Mouse (Mus musculus) forebrain, postnatal 0 days (tissue): ENCODE measurements around the gene Rreb1. TPM values are rescaled to one million over a fixed set of nuclear protein-coding genes. Genes with fewer than 3 reads are reported as not detected.

Experiments
- ATAC-seq: fragments of 200-750 bp; cut with Nextera tagmentation; 2 replicates; pipeline ENCODE4 v1.8.0; 2017; ENCODE audit warnings: mild to moderate bottlenecking, moderate library complexity
- DNase-seq: peaks from one replicate; pipeline ENCODE4 v3.0.0-alpha.2; 2015
- H3K27ac ChIP-seq: fragments of 300-500 bp; sonication (generic); 2 replicates; pipeline ENCODE4 v1.5.1; 2014; ENCODE audit warnings: low read depth, mild to moderate bottlenecking, antibody characterized with exemption, low read length, moderate library complexity, mixed read lengths
- H3K27me3 ChIP-seq: fragments of 300-500 bp; sonication (generic); 2 replicates; pipeline ENCODE4 v1.6.1; 2014; ENCODE audit warnings: mild to moderate bottlenecking, low read length, mixed read lengths; ENCODE audit not compliant: insufficient read depth
- H3K36me3 ChIP-seq: fragments of 300-500 bp; sonication (generic); 2 replicates; pipeline ENCODE4 v1.6.1; 2014; ENCODE audit warnings: mild to moderate bottlenecking, moderate library complexity; ENCODE audit not compliant: insufficient read depth
- H3K4me1 ChIP-seq: fragments of 300-500 bp; sonication (generic); 2 replicates; pipeline ENCODE4 v1.6.1; 2014; ENCODE audit warnings: antibody characterized with exemption; ENCODE audit not compliant: insufficient read depth
- H3K4me2 ChIP-seq: fragments of 300-500 bp; sonication (generic); 2 replicates; pipeline ENCODE4 v1.6.1; 2014; ENCODE audit warnings: low read depth, mild to moderate bottlenecking, moderate library complexity
- H3K4me3 ChIP-seq: fragments of 300-500 bp; sonication (generic); 2 replicates; pipeline ENCODE4 v1.5.1; 2014; ENCODE audit warnings: low read depth, low read length, mixed read lengths
- H3K9ac ChIP-seq: fragments of 300-500 bp; sonication (generic); 2 replicates; pipeline ENCODE4 v1.6.1; 2014; ENCODE audit warnings: mild to moderate bottlenecking
- H3K9me3 ChIP-seq: fragments of 300-500 bp; sonication (generic); 2 replicates; pipeline ENCODE4 v1.6.1; 2016; ENCODE audit warnings: low read length
- CTCF ChIP-seq: sonication (generic); IDR thresholded peaks from 2 replicates; pipeline ENCODE4 v1.5.1; 2016; ENCODE audit warnings: antibody characterized with exemption, control low read depth, low read depth
- WGBS: fragments of 180-500 bp; shearing (Covaris S2); extraction: QIAGEN DNeasy Blood & Tissue Kit; methylation state at CpG from one replicate; pipeline ENCODE4 v1.1.7; 2014; 5-methylcytosine and 5-hydroxymethylcytosine counted together
- polyA plus RNA-seq: library from polyadenylated mRNA; unstranded; fragments of >200 nt; fragmentation: Nextera tagmentation; extraction: Ambion mirVana; gene quantifications from 2 replicates; pipeline ENCODE4 v1.2.1, GENCODE M21; 2015
- total RNA-seq: library from RNA; depleted of rRNA; stranded (reverse); fragments of >200 nt; gene quantifications from 2 replicates; pipeline ENCODE4 v1.2.3, GENCODE M21; 2014

The Rreb1 gene
- total and polyA plus RNA-seq, 2 experiments from 2014 or later, result 1.6 to 4.9 TPM

- 79% methylated on average over 3 of the region's 3 CpGs for WGBS
- TF ChIP-seq CTCF, result no peak
- Histone ChIP-seq H3K4me3 (no peak overlapping the region), H3K9ac (no peak overlapping the region), H3K4me2 (no peak overlapping the region), H3K27me3 (no peaks in the 10 kb centered on the region), H3K4me1 (no peaks in the 10 kb centered on the region), H3K9me3 (no peaks in the 10 kb centered on the region), H3K27ac (no peak overlapping the region), H3K36me3 (no peaks in the 10 kb centered on the region)
- ATAC-seq, result no peak
- no peak for DNase-seq
These were observed 67.0 kb downstream of the Rreb1 start for GRCm38 (mm10) chr13:37845156-37845555.

- H3K9me3 ChIP-seq, result no peaks in the 10 kb centered on the region
- H3K4me3 ChIP-seq, result no peak overlapping the region
- no peaks in the 10 kb centered on the region for H3K27me3 ChIP-seq
- DNase-seq (no peak), ATAC-seq (no peak)
- H3K9ac ChIP-seq, result no peak overlapping the region
- 83% methylated on average over 7 of the region's 7 CpGs for WGBS
- no peak for TF ChIP-seq CTCF
- H3K4me2 ChIP-seq, result no peak overlapping the region
- H3K4me1 ChIP-seq, result no peaks in the 10 kb centered on the region
- H3K27ac ChIP-seq, result no peak overlapping the region
- no peaks in the 10 kb centered on the region for H3K36me3 ChIP-seq
These were observed 67.4 kb downstream of the Rreb1 start for GRCm38 (mm10) chr13:37845641-37846040.

DNA sequence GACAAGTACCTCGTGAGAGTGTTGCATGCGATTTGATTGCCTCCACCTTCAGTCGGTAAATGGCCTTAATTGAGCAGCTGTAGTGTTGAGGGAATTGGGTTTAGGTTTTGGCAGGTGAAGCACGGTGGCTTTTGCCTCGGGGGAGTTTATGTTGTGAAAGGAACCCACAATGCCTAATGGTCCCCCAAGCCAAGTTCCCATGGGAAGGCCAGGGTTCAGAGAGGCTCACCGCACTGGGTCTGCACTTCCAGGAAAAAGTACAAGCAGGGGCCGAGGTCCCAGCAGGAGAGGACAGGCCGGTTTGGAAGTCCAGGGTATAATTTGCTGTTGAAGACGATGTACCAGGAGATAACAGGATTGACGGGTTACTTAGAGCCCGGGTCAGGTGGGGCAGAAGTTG lies 68.3 kb downstream of the Rreb1 start:
- no peaks in the 10 kb centered on the region for H3K36me3 ChIP-seq
- 78% methylated on average over 11 of the region's 11 CpGs for WGBS
- H3K4me3 ChIP-seq, result no peak overlapping the region
- ATAC-seq (no peak), DNase-seq (no peak)
- no peaks in the 10 kb centered on the region for H3K9me3 ChIP-seq
- H3K4me1 ChIP-seq, result no peaks in the 10 kb centered on the region
- H3K4me2 ChIP-seq, result no peak overlapping the region
- H3K27ac ChIP-seq, result no peak overlapping the region
- no peak for TF ChIP-seq CTCF
- no peaks in the 10 kb centered on the region for H3K27me3 ChIP-seq
- H3K9ac ChIP-seq, result no peak overlapping the region

- no peaks in the 10 kb centered on the region for H3K27me3 ChIP-seq
- no peaks in the 10 kb centered on the region for H3K4me1 ChIP-seq
- WGBS, result 76% methylated on average over 9 of the region's 9 CpGs
- H3K36me3 ChIP-seq, result no peaks in the 10 kb centered on the region
- no peak for TF ChIP-seq CTCF
- H3K4me3 ChIP-seq, result no peak overlapping the region
- no peaks in the 10 kb centered on the region for H3K9me3 ChIP-seq
- ATAC-seq, result no peak
- no peak overlapping the region for H3K9ac ChIP-seq
- DNase-seq, result no peak
- H3K4me2 ChIP-seq, result no peak overlapping the region
- H3K27ac ChIP-seq, result no peak overlapping the region
These were observed 68.9 kb downstream of the Rreb1 start for GRCm38 (mm10) chr13:37846962-37847570.

DNA sequence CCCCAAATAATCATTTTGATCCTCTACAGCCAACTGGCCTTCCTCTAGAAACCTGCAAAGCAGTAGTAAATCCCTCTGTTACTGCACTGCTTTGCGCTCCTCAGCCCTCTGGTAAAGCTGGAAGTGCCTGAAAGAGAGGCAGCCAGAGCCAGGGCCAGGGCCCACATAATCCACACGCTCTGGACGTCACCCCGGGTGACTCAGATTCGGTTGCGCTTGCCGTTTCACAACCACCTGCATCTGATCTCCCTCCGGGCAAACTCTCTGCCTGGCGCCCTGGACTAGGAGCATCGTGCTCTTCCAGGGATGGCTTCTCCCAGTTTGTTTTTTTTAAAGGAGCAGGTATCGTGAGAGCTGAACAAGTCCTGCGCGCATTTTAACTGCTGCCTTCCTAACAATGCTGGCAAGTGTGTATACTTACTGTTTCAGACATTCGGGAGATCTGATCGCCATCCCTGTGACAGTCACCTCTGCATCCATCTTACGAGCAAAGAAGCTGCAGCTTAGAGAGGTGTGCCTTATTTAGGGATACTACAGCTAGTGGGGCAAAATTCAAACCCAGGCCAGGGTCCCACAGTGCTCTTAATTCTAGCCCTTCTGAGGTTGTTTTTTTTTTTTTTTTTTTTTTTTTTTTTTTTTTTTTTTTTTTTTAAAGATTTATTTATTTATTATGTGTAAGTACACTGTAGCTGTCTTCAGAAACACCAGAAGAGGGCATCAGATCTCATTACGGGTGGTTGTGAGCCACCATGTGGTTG lies 69.6 kb downstream of the Rreb1 start:
- Histone ChIP-seq H3K4me3 (no peak overlapping the region), H3K9me3 (no peaks in the 10 kb centered on the region), H3K27ac (no peak overlapping the region), H3K36me3 (no peaks in the 10 kb centered on the region), H3K9ac (no peak overlapping the region), H3K4me1 (no peaks in the 10 kb centered on the region), H3K27me3 (no peaks in the 10 kb centered on the region), H3K4me2 (no peak overlapping the region)
- no peak for DNase-seq
- 63% methylated on average over 16 of the region's 17 CpGs for WGBS
- no peak for TF ChIP-seq CTCF
- ATAC-seq, result no peak

DNA sequence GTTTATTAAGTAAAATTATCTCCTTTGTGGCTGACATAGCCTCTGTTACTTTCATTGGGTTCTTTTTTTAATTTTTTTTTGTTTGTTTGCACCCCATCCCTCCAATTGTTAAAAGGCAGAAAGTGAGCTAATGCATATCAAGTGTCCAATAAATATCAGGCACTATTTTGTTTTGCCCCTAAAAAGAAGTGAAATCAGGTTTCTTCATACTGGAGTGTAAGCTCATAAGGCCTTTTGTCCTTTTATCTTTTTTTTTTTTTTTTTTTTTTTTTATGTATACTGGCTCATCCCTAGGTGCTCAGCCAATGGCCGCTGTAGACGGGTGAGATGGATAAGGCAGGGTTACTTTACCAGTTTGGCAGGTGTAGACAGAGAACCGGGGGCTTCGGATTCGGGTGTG lies 70.2 kb downstream of the Rreb1 start:
- Histone ChIP-seq H3K9me3 (no peaks in the 10 kb centered on the region), H3K36me3 (no peaks in the 10 kb centered on the region), H3K27ac (no peak overlapping the region), H3K4me3 (no peak overlapping the region), H3K9ac (no peak overlapping the region), H3K27me3 (no peaks in the 10 kb centered on the region), H3K4me2 (no peak overlapping the region), H3K4me1 (no peaks in the 10 kb centered on the region)
- no peak for ATAC-seq
- no peak for TF ChIP-seq CTCF
- DNase-seq, result no peak
- 63% methylated on average over 5 of the region's 5 CpGs for WGBS

DNA sequence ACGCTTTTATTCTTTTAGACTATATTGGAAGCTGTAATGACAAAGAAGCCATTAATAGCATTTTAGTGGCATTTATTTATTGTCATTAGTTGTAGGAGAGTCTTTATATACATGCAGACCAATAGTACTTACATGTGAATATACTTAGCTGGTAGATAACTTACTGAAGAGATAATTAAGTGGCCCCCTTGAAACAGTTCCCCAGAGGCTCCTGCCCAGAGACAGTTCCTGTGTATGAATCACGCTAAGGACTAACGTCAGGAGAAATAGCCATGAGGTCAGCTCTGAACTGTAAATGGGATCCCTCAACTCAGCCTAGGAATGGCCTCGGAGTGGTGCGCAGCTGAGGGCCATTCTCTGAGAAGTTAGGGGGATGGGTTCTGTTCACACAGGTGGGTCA lies 73.4 kb downstream of the Rreb1 start:
- WGBS, result 86% methylated on average over 5 of the region's 5 CpGs
- H3K4me2 ChIP-seq, result no peak overlapping the region
- no peak overlapping the region for H3K9ac ChIP-seq
- no peak overlapping the region for H3K4me3 ChIP-seq
- H3K9me3 ChIP-seq, result no peaks in the 10 kb centered on the region
- no peak overlapping the region for H3K27ac ChIP-seq
- H3K4me1 ChIP-seq, result no peaks in the 10 kb centered on the region
- no peak for TF ChIP-seq CTCF
- DNase-seq (no peak), ATAC-seq (no peak)
- H3K36me3 ChIP-seq, result no peaks in the 10 kb centered on the region
- H3K27me3 ChIP-seq, result peaks cover 5% of the 10 kb centered on the region; the same call in 1 of the 2 replicates
